Mouse (Mus musculus) cerebellum, adult 9-11 months (tissue): ENCODE results near the gene Chaf1b.
A peak's percentile ranks its signal among the peaks of the same experiment; 100 is the strongest.

Experiments
- DNase-seq: peaks from one replicate; pipeline ENCODE4 v3.0.0; 2022

Gene Chaf1b

DNA sequence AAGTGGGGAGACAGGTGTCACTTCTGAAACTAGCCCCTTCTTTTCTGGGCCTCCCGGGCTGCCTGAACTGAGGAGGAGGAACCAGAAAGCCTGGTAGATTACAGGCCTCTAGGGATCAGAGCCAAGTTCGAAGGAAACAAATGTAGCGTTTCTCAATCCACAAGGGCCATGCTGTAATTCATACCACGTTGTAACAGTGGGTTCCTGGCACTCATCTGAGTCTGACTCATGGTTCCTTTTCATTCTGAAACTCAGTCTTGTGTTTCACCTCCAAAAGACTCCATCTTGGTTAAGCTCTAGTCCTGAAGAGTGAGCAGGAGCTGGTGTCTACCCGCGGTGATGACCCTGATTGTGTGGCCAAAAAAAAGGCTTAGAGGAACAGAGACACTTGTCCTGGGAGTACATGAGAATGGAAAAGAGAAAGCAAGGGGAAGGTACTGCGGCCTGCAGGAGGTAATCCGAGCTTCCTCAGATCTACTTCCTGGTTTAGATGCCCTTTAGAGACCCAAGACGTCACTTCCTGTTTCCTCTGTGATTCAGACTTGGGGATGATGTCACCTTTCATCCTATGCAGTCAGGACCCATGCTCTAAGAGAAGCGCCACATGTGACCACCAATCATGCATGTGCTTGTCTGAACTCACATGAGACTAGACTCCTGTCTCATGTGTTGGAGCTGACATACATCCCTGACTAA, 30.3 kb downstream of the Chaf1b start:
- no peak for DNase-seq

DNA sequence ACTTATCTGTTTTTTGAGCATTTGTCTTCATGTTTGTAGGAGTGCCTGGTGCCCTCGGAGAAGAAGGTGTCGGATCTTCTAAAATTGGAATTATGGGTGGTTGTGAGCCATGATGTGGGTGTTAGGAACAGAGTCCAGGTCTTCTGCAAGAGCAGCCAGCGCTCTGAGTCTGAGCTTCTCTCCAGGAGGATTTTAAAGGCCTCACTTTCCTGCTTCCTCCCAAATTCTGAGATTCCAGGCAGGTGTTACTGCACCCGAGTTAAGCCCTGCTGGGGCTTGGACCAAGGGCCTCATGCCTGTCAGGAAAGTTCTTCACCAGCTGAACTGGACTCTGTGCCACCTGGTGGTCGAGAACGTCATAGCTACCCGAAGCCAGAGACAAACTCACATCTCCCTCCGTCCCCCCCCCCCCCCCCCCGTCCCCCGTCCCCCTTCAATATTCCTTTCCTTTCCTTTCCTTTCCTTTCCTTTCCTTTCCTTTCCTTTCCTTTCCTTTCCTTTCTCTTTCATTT, 31.7 kb downstream of the Chaf1b start:
- no peak for DNase-seq

DNA sequence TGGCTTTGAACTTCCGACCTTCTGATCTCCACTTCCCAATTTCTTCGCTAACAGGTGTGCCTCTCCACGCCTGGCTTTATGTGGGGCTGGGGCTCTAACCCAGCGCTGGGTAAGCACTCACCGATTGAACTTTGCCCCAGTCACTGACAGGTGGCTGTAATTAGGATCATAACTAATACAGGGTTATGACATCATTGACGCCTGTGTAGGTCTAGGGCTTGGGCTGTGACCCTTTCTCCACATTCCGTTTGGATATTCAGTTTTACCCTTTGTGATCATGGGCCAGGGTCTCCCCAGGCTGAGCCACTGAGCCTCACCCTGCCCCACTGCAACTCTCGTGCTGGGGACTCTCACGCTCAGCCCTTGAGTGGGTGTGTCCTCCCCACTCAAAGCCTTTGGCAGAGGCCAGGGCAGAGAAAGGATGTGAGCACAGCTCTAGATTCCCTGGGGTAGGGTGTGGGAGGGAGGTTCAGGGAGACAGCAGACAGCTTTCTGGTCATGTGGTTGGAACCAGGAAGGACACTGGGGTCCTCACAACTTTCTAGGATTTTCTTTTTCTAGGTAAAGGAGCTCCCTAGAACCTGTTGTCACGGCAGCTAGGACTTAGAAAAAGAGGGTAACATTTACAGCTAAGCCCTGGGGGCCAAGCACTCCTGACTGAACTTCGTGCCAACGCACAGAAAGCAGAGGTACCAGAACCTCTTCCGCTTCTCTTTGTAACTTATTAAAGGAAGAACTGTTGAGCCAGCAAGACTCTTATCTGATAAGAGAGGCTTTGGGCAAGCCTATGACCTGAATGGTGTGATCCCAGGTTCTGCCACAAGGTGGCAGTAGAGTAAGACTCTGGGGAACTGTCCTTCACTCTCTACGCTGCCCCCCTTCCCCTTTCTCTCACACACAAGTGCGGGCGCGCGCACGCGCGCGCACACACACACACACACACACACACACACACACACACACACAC, 34.3 kb downstream of the Chaf1b start:
- peak; percentile 64 for DNase-seq

DNA sequence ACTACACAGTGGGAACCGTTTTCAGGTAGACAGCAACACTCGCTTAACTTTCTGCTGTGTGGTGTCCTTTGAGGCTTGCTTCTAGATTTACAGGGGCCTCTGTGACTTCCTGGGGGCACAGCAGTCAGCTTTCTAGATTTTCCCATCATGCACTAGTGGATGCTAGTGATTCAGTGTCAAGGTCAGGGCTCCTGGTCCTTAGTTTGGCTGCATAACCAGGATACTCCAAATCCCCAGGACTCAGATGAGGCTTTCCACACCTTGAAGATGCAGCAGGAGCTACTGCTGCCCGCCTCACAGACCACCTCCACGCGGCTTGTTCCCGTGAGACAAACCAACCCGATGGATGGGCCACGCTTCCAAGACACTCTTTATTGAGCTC, 35.0 kb downstream of the Chaf1b start:
- no peak for DNase-seq

DNA sequence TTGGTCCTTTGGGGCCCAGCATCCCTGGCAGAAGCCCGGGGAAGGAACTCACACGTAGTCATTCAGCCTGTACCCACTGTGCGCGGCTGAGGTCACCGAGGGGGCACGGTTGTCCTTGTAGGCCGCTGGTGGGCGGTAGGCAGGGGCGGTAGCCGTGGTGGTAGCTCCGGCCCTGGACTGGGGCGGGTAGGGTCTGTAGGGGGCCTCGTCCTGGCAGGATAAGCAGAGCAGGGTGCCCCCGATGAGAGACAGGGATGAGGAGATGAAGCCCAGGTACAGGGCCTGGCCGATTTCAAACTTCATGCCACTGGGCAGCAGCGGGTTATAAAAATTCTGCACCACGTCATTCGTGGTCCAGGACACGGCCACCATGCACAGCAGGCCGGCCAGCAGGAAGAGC, 35.5 kb downstream of the Chaf1b start:
- DNase-seq, result no peak

DNA sequence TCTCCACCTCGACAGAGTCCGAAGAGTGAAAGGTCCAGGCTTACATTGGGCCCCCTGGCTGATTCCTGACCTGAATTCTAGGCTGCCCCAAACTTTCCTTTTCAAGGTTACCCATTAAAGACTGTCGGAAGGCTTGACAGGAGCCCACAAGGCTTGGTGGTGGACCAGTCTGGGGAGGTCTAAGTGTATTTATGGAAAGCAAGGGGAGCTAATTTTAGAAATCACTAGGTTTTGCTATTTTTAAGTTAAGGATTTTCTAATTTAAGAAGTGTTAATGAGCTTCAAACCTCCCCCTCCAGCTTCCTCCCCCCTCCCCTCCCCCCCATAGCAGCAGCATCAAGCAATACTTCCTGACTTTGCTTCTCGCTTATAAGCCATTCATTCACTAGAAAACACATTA, 37.0 kb downstream of the Chaf1b start:
- no peak for DNase-seq

DNA sequence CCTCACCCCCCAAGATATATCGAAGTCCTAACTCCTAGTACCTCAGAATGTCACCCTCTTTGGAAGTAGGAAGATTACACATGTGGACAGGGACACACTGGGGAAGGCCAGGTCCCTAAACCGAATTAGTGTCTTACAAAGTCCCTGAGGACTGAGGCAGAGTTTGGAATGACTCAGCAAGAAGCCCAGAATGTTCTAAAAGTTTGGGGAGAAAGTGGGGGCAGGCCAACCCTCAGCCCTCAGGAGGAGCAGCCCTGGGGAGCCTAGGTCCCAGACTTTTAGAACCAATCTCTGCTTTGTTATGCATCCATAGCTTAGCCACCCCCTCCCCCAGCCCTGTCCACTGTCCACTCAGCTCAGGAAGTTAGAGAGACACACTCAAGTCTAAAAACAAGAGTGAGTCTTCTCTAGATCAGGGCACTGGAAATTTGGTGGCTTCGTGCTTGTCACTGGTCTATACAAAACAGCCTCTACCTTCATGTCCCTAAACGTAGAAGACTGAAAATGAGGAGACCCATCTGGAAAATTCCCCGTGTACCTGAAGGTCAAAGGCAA, 39.2 kb downstream of the Chaf1b start:
- no peak for DNase-seq

DNA sequence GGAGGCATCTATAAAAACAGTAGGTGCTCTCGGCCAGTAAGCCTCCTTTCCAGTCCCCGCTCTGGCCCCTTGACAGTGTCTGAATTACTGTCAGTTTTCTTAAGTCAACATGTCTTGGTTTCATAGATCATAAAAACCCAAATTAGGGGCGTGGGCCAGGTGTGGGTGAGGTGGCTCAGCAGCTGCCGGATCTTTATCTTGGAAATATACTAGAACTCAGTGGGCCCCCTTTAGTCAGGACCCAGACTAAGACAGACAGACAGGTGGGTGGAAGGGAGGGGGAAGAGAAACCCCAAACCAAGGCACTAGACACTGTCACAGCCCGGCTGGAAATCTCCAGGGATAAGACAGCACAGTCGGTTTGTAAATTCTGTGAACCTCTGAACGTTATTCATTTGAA, 40.1 kb downstream of the Chaf1b start:
- no peak for DNase-seq

DNA sequence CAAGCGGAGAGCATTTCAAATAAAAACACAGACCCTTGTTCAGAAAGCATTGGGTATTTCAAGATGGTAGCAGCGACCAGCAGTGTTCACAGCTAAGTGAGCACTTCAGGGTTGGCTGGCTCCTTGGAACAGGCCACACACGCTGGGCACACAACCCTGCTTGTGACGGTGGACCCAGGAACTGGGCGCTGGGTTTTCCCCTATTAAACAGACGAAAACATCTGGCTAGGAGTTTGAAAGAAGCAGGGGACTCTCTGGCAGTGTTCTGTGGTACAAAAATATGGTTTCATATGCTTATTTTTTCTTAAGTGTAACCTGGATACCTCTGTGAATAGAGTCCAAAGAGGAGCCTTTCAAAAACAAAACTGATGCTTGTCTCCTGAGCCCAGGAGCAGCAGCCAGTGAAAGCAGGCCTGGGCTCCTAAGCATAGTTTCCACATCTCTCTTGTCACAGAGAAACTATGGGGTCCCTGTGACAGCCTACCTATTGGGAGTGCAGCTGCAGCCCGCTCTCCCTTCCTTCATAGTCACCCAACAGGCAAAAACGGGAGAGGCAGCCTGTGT, 42.1 kb downstream of the Chaf1b start:
- no peak for DNase-seq

DNA sequence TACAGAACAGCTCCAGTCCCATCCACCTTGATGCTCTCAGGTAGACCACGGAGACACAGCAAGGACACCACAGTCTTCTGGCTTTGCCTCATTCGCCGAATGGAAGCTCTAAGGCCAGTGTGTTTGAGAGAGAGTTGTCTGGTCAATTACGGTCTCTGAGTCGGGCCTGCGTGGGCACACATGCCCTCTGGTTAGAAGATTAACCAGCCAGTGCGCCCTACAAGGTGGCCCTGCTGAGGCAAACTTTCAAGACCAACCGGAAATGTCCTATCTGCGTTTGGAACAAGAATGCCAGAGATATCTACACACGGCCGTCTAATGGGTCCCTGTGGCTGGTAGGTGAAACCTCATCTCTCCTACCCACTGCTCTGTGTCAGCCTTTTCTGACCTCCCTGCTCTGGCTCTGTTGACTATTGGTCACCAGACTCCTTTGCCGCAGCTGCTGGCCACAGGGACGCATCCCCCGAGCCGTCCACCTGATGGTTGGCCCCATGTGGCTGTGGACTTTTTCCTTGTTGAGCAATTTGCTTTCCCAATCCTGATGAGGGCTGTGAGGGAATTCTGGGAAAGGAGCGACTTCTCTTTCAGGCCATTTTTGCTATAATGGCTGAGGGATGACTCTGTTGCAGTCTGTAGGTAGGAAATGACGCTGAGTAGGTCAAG, 45.8 kb downstream of the Chaf1b start:
- DNase-seq, result no peak

DNA sequence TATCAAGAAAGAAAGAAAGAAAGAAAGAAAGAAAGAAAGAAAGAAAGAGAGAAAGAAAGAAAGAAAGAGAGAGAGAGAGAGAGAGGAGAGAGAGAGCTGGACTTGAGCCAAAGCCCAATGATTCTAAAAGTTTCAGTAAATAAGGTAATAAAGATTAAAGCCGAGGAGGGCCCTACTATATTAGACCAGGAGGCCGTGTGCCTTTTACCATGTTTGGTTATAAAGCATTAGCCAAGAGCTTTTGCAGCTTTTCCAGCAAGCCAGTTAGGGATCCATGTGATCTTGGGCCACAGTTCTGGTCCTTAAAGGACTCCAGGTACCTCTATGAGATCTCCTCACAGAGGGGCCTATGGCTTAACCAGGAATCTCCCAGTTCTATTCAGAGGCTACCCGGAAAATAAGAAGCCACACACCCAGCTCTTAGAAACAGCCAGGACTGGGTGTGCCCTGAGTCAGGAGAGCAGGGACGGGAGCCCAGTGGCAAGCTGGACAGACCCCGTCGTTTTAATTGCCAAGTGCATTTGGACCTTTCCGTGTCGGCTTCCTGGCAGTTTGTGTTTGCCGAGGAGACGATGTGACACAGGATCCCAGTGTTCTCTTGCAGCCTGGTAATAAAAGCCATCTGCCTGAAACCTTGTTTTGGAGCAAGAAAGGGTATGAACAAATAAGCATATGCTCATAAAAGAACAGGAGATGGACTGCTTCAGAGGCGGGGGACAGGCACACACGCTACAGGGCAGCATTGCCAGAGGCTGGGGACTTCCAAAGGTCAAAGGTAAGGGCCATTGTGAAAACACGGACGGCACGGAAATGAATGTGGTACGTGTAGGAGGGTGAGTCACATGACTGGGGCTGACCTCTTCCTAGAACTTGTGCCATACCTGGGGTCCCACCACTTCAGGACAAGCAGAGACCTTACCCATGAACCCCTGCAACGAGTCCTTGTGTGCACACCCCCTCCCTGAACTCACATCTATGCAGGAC, 48.8 kb downstream of the Chaf1b start:
- no peak for DNase-seq

DNA sequence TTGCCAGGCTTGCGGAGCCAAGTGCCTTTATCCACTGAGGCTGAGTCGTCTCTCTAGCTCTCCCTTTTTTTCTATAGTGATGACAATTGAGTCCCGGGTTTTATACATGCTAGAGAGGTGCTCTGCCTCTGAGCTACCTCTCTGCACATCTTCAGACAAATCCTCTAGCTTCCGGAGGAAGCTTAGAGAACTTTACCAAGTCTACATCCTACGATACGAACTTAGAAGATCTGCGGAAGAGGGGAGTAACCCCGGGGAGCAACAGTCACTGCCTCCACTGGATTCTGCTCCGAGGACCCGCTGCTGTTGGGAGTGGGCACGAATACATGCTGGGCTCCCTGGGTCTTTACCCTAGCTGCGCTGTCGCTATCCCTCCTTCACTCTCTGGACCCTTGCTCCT, 50.9 kb downstream of the Chaf1b start:
- no peak for DNase-seq

DNA sequence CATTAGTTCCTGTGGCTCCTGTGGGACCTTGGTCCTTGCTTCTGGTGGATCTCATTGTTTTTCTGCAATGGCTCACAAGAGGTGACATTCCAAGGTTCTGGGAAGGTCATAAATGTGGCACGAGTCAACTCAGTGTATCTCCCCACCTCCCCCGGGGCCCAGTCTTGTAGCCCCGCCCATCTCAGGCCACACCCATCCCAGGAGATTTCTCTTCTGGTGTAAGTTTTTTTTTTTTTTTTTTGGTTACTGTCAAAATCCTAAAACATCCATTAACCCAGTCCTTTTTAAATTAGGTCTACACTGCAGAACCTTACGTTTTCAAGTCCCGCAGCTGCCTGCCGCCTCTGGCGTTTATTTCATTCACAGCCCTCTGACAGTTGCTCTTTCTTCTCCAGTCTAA, 51.3 kb downstream of the Chaf1b start:
- DNase-seq, result no peak

DNA sequence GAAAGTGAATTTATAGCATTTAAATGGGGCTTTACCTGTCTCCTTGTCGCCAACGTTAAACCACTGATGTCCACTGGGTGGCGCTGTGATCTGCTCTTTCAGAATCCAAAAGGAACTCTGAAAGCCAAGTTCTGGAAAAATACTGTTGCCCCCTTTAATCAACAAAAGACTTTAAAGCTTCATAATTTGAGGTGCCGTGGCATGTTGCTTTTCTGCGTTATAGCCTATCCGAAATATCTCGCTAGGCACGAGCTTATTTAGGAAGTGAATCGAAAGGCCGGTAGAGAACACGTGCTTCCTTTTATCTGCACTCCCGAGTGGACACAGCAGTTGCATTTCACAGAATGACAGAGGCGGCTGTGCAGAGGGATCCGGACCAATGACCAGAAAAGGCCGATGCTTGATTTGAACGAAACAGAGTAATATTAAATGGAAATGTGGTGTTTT, 54.7 kb downstream of the Chaf1b start:
- DNase-seq, result peak; percentile 28

DNA sequence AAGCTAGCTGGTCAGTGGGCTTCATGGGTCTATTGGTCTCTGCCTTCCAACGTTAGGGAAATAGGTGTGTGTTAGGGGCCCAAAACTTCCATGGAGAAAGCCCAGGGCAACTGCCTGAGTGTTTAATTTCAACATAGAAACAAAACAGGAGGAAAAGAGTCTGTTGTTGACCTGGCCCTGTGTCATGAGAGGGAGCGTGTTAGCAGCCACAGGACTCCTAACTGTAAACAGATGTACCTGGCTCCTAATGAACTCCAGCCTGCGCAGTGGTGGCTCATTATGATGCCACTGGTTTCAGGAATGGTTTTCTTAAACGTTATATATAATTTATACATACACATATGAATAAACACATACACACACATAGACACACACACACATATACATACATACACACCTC, 56.3 kb downstream of the Chaf1b start:
- no peak for DNase-seq

DNA sequence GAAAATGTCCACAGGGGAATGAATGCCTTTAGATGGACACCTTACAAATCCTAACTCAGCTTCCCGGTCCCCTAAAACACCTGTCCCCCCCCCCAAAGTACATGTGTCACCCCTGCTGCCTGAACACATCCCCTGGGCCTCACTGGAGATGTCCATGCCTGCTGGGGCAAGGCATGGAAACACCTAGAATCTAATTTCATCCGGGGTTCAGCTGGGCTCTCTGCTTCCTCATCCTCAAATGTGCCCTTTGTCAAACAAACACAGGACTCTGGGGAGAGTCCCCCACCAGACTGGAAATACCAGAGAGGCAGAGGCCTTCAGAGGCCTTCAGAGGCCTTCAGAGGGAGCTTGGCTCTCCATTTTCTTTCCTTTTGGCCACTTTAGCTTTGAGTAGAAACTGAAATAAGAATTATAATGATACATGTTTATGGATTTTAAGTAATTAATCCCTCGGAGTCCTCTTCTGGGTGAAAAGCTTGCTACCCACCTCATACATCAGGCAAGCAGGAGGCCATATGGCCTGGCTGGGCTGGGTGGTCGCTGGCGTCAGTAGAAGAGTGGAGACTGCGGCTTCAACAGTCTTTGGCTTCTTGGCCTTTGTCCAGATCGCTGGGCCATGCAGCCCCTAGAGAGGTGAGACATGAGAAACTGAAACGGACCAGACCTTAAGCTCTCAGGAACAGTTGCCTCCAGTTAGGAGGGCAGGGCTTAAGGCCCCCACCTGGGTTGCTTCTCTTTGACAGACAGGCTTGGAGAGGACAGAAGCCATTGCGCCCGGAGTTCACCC, 58.3 kb downstream of the Chaf1b start:
- DNase-seq, result no peak

DNA sequence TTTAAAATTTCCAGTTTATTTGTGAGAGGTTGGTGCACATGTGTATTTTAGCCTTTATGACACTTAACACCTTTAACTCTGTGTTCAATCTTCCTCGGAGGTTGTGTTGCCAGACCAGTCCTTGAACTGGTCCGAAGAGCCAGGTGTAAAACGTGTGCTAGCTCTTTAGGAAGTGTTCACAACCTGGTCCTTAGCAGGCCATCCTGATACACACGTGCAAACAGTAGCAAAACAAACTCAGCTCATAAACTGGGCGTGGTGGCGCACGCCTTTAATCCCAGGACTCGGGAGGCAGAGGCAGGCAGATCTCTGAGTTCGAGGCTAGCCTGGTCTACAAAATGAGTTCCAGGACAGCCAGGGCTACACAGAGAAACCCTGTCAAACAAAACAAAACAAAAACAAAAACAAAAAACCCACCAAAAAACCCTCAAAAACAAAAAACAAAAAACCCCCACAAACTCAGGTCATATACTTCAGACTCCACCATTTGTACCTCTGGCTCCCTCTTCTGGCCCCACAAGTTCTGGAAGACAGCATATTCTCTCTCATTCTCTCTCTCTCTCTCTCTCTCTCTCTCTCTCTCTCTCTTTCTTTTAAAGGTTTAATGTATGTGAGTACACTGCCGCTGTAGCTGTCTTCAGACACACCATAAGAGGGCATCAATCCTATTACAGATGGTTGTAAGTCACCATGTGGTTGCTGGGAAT, 59.2 kb downstream of the Chaf1b start:
- no peak for DNase-seq

DNA sequence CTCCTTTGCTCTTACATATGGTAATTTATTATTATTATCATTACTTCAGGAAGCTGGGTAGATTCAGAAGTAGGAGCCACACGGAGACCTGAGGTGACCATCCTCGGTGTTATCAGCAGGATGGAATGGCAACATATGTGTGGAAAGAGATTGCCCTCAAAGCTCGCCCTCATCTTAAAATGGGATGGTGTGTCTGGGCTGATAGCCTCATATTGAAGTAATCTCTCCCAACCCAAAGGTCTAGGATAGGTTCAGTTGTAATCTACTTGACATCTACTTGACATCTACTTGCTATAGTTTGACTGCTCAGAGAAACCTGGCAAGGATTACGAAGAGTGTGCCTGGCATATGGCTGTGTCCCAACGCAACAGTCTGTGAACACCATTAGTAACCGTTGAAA, 60.6 kb downstream of the Chaf1b start:
- DNase-seq, result no peak

DNA sequence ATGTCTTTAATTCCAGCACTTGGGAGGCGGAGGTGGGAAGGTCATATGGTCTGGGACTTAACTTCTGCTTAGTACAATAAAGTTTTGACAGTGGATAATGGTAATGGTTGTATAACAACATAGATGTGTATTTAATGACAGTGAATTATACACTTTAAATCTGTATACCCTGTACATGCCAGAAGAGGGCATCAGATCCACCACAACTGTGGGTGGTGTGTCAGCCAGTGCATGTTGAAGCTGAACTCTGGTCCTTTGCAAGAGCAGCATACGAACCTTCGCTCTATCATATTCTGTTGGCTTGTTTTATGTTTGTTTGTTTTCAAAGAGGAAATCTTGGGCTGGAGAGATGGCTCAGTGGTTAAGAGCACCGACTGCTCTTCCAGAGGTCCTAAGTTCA, 63.7 kb downstream of the Chaf1b start:
- DNase-seq, result no peak
